Mouse (Mus musculus) lung, postnatal 0 days (tissue): ENCODE measurements around the gene Gpx1.

ENCODE experiments used
- CTCF ChIP-seq: IDR thresholded peaks from 2 replicates; pipeline ENCODE4 v1.5.1; 2016; ENCODE audit warnings: antibody characterized with exemption, mild to moderate bottlenecking
- EP300 ChIP-seq: IDR thresholded peaks from 2 replicates; pipeline ENCODE4 v1.6.1; 2016; ENCODE audit warnings: antibody characterized with exemption, mild to moderate bottlenecking, control low read depth

DNA sequence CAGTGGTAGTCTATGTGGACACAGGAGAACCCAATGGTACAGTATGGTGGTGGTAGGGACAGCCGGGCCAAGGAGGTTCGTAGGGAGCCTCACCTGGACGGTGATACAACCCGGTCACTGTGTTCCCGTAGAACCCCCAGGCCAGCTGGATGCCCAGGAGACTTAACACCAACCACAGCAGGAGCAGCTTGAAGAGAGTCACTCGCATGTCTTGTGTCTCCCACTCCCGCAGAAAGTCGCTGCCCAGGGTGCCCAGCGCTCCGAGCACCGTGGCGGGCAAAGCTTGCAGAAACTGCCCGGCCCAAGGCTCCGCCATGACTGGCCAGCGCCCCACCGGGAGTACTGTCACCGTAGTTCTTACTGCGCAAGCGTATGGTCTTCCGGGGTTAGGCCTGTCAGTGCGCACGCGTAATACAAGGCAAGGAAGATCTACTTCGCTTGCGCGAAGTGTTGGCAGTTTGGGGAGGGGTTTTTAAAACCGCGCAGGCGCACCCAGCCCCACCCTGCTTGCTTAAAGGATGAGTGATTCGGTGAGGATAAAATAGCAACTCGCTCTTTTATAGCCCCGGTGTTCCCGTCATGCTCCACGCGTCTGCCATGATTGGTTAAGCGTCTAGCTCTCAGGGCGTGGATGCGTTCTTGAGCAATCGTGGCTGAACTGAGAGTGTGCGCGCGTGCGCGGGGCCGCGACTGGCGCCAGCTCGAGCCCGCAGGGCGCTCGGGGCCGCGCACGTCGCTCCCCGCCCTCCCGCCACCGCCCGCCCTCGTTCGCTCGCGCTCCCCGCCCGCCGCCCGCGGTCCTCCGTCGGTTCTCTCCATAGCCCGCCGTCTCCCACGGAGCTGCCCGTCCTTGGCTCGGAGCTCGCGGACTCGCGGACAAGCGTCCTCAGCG is 32.8 kb upstream of the Gpx1 start, which contains the start of the genes Rhoa and Tcta:
- TF ChIP-seq CTCF: 0 out of 2 replicates have a peak, but pooled peaks have one; percentile 8
- TF ChIP-seq EP300: no peak
